Mouse (Mus musculus) embryo, embryonic 11 days (tissue): Measurements from ENCODE around the gene Gpr82.
A peak's percentile ranks its signal among the peaks of the same experiment; 100 is the strongest.

ENCODE experiments used
- DNase-seq: peaks from one replicate; pipeline ENCODE4 v3.0.0-alpha.2; 2015

Gpr82 gene

GRCm38 (mm10) chrX:13661063-13661462 is at the start of gene Gpr82:
TSS of gene Gpr82 (plus strand) at chrX:13661363.
- DNase-seq: no peak

GRCm38 (mm10) chrX:13612115-13612514 is 49.0 kb upstream of the Gpr82 start:
- DNase-seq: no peak

- DNase-seq: no peak
Observed at GRCm38 (mm10) chrX:13616726-13617125, 44.4 kb upstream of the Gpr82 start.

- DNase-seq: no peak
Observed at GRCm38 (mm10) chrX:13617294-13617693, 43.9 kb upstream of the Gpr82 start.

GRCm38 (mm10) chrX:13618476-13618875 is 42.7 kb upstream of the Gpr82 start:
- no peak for DNase-seq

GRCm38 (mm10) chrX:13621473-13621872 is 39.7 kb upstream of the Gpr82 start:
- no peak for DNase-seq

GRCm38 (mm10) chrX:13622654-13623053 is 38.5 kb upstream of the Gpr82 start:
- DNase-seq: no peak

GRCm38 (mm10) chrX:13631599-13632283 is 29.4 kb upstream of the Gpr82 start, which contains the start of gene Gpr34:
TSS of gene Gpr34 (plus strand) at chrX:13632089.
- DNase-seq: no peak

GRCm38 (mm10) chrX:13636398-13636797 is 24.8 kb upstream of the Gpr82 start:
- no peak for DNase-seq

- DNase-seq: no peak
Observed at GRCm38 (mm10) chrX:13638894-13639293, 22.3 kb upstream of the Gpr82 start.

- DNase-seq: no peak
Observed at GRCm38 (mm10) chrX:13651889-13652288, 9.3 kb upstream of the Gpr82 start.

GRCm38 (mm10) chrX:13652291-13652690 is 8.9 kb upstream of the Gpr82 start:
- no peak for DNase-seq

- DNase-seq: no peak
Observed at GRCm38 (mm10) chrX:13655005-13655421, 6.2 kb upstream of the Gpr82 start.

GRCm38 (mm10) chrX:13655906-13656305 is 5.3 kb upstream of the Gpr82 start:
- no peak for DNase-seq

GRCm38 (mm10) chrX:13656721-13657120 is 4.4 kb upstream of the Gpr82 start:
- peak; percentile 54 for DNase-seq

- no peak for DNase-seq
Observed at GRCm38 (mm10) chrX:13658616-13659140, 2.5 kb upstream of the Gpr82 start.

GRCm38 (mm10) chrX:13659201-13659890 is 1.8 kb upstream of the Gpr82 start:
- no peak for DNase-seq

- no peak for DNase-seq
Observed at GRCm38 (mm10) chrX:13668867-13669266, 7.7 kb downstream of the Gpr82 start.

GRCm38 (mm10) chrX:13670342-13670741 is 9.2 kb downstream of the Gpr82 start:
- DNase-seq: no peak

GRCm38 (mm10) chrX:13673001-13673400 is 11.8 kb downstream of the Gpr82 start:
- DNase-seq: no peak

- no peak for DNase-seq
Observed at GRCm38 (mm10) chrX:13681748-13682147, 20.6 kb downstream of the Gpr82 start.

GRCm38 (mm10) chrX:13686589-13686988 is 25.4 kb downstream of the Gpr82 start:
- DNase-seq: no peak

GRCm38 (mm10) chrX:13688356-13688755 is 27.2 kb downstream of the Gpr82 start:
- no peak for DNase-seq

- DNase-seq: no peak
Observed at GRCm38 (mm10) chrX:13691865-13692264, 30.7 kb downstream of the Gpr82 start.
